Mouse (Mus musculus) intestine, embryonic 14.5 days (tissue): ENCODE measurements around the gene Spag4. TPM values are rescaled to one million over a fixed set of nuclear protein-coding genes. Genes with fewer than 3 reads are reported as not detected.

ENCODE experiments used
- ATAC-seq: fragments of 200-750 bp; cut with Nextera tagmentation; replicated peaks from 2 replicates; pipeline ENCODE4 v1.8.0; 2017; ENCODE audit warnings: low read depth, moderate number of reproducible peaks, moderate TSS enrichment, moderate library complexity; ENCODE audit not compliant: low FRiP score, low TSS enrichment
- DNase-seq: peaks from one replicate; pipeline ENCODE4 v3.0.0-alpha.2; 2018; ENCODE audit warnings: low spot score
- H3K27ac ChIP-seq: fragments of 300-500 bp; sonication (generic); 2 replicates; pipeline ENCODE4 v1.5.1; 2014; ENCODE audit warnings: low read depth, mild to moderate bottlenecking, control low read depth
- H3K27me3 ChIP-seq: fragments of 300-500 bp; sonication (generic); replicated peaks from 2 replicates; pipeline ENCODE4 v1.6.1; 2014; ENCODE audit warnings: low read length, control low read depth; ENCODE audit not compliant: control insufficient read depth, insufficient read depth
- H3K36me3 ChIP-seq: fragments of 300-500 bp; sonication (generic); 2 replicates; pipeline ENCODE4 v1.6.1; 2014; ENCODE audit warnings: low read length, control low read depth; ENCODE audit not compliant: control insufficient read depth, insufficient read depth
- H3K4me1 ChIP-seq: fragments of 300-500 bp; sonication (generic); replicated peaks from 2 replicates; pipeline ENCODE4 v1.6.1; 2014; ENCODE audit warnings: low read length, control low read depth, mixed read lengths; ENCODE audit not compliant: control insufficient read depth, insufficient read depth
- H3K4me2 ChIP-seq: fragments of 300-500 bp; sonication (generic); 2 replicates; pipeline ENCODE4 v1.6.1; 2014; ENCODE audit warnings: low read length
- H3K4me3 ChIP-seq: fragments of 300-500 bp; sonication (generic); 2 replicates; pipeline ENCODE4 v1.5.1; 2014; ENCODE audit warnings: low read depth, low read length, control low read depth, mixed read lengths
- H3K9ac ChIP-seq: fragments of 300-500 bp; sonication (generic); 2 replicates; pipeline ENCODE4 v1.6.1; 2014; ENCODE audit warnings: mild to moderate bottlenecking, low read length
- H3K9me3 ChIP-seq: fragments of 300-500 bp; sonication (generic); 2 replicates; pipeline ENCODE4 v1.6.1; 2016; ENCODE audit warnings: low read length, control low read depth; ENCODE audit not compliant: control insufficient read depth
- polyA plus RNA-seq: library from polyadenylated mRNA; unstranded; fragments of >200 nt; fragmentation: Nextera tagmentation; extraction: Ambion mirVana; gene quantifications from 2 replicates; pipeline ENCODE4 v1.2.1, GENCODE M21; 2014

The Spag4 gene
- polyA plus RNA-seq, 1 experiment from 2014 or later, result 3.0 TPM

DNA sequence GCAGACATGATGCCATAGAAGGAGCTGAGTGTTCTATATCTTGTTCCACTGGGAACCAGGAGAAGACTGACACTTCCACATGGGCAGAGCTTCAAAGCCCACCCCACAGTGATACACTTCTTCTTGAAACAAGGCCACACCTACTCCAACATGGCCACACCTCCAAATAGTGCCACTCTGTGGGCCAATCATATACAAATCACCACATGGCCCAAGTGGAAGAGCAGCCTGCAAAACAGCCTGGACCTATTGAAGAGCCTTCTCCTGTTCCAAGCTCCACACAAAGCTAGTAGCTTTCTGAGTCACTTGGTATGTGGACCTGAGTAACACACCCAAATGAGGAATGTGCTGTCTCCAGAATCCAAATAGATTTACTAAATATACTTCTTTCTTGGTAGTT lies 54.6 kb downstream of the Spag4 start:
- ATAC-seq (no peak), DNase-seq (no peak)
- H3K9me3 ChIP-seq, result no peaks in the 10 kb centered on the region
- no peak overlapping the region for H3K9ac ChIP-seq
- H3K4me1 ChIP-seq, result no peaks in the 10 kb centered on the region
- H3K4me2 ChIP-seq, result no peak overlapping the region
- peaks cover 10% of the 10 kb centered on the region for H3K36me3 ChIP-seq
- no peaks in the 10 kb centered on the region for H3K27me3 ChIP-seq
- H3K27ac ChIP-seq, result no peak overlapping the region
- H3K4me3 ChIP-seq, result no peak overlapping the region

Other genes starting within 250 kb of the Spag4 start
- 12.8 and 13.2 TPM in 2 replicates for gene BC029722, start 245.7 kb upstream of the Spag4 start, polyA plus RNA-seq
- gene Eif6, start 238.2 kb upstream of the Spag4 start, polyA plus RNA-seq, result 251 and 255 TPM in 2 replicates
- gene Fam83c, start 230.3 kb upstream of the Spag4 start, polyA plus RNA-seq, result 0.12 and 0.23 TPM in 2 replicates
- gene Uqcc1, start 134.9 kb upstream of the Spag4 start, polyA plus RNA-seq, result 64.0 and 64.9 TPM in 2 replicates
- gene Gm15557, start 124.4 kb upstream of the Spag4 start, polyA plus RNA-seq, result not detected in 2 replicates
- 0.81 and 1.8 TPM in 2 replicates for gene Gdf5, start 119.8 kb upstream of the Spag4 start, polyA plus RNA-seq
- 21.5 and 22.8 TPM in 2 replicates for gene Cep250, start 108.7 kb upstream of the Spag4 start, polyA plus RNA-seq
- gene 6430550D23Rik, start 57.2 kb upstream of the Spag4 start, polyA plus RNA-seq, result 1.4 and 2.5 TPM in 2 replicates
- gene Ergic3, start 57.1 kb upstream of the Spag4 start, polyA plus RNA-seq, result 232 and 255 TPM in 2 replicates
- 0.05 and 0.17 TPM in 2 replicates for gene Fer1l4, start 12.2 kb upstream of the Spag4 start, polyA plus RNA-seq
- gene Cpne1, start 46.8 kb downstream of the Spag4 start, polyA plus RNA-seq, result 46.2 and 50.3 TPM in 2 replicates
- gene Rbm12, start 46.8 kb downstream of the Spag4 start, polyA plus RNA-seq, result 29.1 and 31.6 TPM in 2 replicates
- gene Gm28036, start 61.9 kb downstream of the Spag4 start, polyA plus RNA-seq, result 13.3 and 13.6 TPM in 2 replicates
- gene Romo1, start 78.9 kb downstream of the Spag4 start, polyA plus RNA-seq, result 427 and 467 TPM in 2 replicates
- gene Nfs1, start 79.0 kb downstream of the Spag4 start, polyA plus RNA-seq, result 51.1 and 52.8 TPM in 2 replicates
- gene Rbm39, start 115.1 kb downstream of the Spag4 start, polyA plus RNA-seq, result 622 and 652 TPM in 2 replicates
- 72.4 and 76.1 TPM in 2 replicates for gene Phf20, start 131.3 kb downstream of the Spag4 start, polyA plus RNA-seq
- 3.3 and 4.2 TPM in 2 replicates for gene Cnbd2, start 247.1 kb downstream of the Spag4 start, polyA plus RNA-seq
- 55.2 and 66.7 TPM in 2 replicates for gene Scand1, start 247.5 kb downstream of the Spag4 start, polyA plus RNA-seq